Mouse (Mus musculus): Measurements from ENCODE around the gene Gm26897. TPM values are rescaled to one million over a fixed set of nuclear protein-coding genes. Genes with fewer than 3 reads are reported as not detected.

The Gm26897 gene
- polyA plus RNA-seq, 1 experiment from 2014 or later, result not detected

DNA sequence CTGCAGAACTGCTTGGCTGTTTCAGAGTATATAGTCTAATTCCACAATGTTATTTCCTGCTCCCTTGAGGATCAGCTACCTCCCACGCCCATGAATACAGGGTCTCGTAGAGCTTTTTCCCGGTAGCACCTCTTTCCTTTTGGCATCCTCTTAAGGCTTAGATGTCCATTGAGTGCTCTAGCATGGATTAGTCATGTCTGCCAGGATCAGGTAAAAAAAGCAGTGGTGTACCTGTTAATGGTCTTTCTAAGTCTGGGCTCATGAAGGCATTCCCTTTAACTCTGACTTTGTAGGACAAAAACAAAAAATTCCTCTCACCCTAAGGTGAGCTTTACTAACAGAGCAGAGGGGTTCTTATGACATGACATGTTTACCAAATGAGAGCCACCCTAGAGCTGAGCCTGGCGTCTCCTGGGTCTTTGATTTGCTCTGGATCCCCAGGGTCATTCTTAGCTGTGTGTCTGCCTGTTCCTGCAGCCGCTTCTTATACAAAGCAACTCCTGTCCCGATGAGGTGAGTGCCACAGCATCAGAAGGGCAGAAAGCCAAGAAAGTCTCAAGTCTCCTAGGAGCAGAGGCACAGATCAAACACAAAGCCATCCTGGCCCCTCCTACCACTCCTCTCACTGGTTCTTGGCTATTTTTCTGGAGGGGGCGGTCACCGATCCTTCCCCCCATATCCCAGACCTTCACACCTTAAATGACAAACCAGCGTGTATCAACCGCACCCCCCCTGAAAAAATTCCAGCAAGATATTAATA lies 27.2 kb downstream of the Gm26897 start:
- DNase-seq (ENCODE audit: low spot score), result peak; percentile 50
- 21% methylated on average over 10 of the region's 10 CpGs for WGBS
- Histone ChIP-seq H3K27me3 (ENCODE audit: insufficient read depth, poor library complexity, severe bottlenecking) (0 out of 2 replicates have a peak, but pooled peaks cover 4% of the 10 kb centered on the region), H3K4me1 (replicated peaks) (peaks cover 50% of the 10 kb centered on the region), H3K9me3 (peaks cover 6% of the 10 kb centered on the region; the same call in 1 of the 2 replicates), H3K4me3 (peak overlapping the region; percentile 50), H3K27ac (peak overlapping the region; percentile 93), H3K36me3 (peaks cover 15% of the 10 kb centered on the region; the same call in 1 of the 2 replicates)

DNA sequence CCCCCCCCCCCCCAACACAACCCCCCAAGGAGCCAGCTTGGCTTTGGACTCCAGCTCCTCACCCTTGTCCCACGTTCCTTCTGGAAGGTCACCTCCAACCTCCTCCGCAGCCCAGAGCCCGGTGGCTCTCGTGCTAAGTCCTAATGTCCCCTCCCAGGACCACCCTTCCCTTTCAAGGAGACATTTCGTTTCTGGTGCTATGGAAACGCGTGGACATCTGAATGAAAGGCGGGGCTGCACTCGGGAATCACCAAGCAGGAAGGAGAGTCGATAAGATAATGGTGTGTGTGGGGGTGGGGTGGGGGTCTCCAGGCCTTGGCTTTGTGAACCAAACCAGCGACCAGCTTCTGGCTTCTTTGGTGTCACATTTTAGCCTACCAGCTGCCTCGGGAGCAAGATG lies 27.9 kb downstream of the Gm26897 start:
- peaks cover 52% of the 10 kb centered on the region for H3K4me1 ChIP-seq (replicated peaks)
- H3K9me3 ChIP-seq, result peaks cover 5% of the 10 kb centered on the region; the same call in 1 of the 2 replicates
- peaks cover 4% of the 10 kb centered on the region; the same call in 1 of the 2 replicates for H3K27me3 ChIP-seq (ENCODE audit: insufficient read depth, poor library complexity, severe bottlenecking)
- DNase-seq (ENCODE audit: low spot score), result peak; percentile 87
- peak overlapping the region; percentile 93 for H3K27ac ChIP-seq
- peak overlapping the region; percentile 50 for H3K4me3 ChIP-seq
- WGBS, result under 1% methylated on average over 12 of the region's 12 CpGs
- peaks cover 15% of the 10 kb centered on the region; the same call in 1 of the 2 replicates for H3K36me3 ChIP-seq

DNA sequence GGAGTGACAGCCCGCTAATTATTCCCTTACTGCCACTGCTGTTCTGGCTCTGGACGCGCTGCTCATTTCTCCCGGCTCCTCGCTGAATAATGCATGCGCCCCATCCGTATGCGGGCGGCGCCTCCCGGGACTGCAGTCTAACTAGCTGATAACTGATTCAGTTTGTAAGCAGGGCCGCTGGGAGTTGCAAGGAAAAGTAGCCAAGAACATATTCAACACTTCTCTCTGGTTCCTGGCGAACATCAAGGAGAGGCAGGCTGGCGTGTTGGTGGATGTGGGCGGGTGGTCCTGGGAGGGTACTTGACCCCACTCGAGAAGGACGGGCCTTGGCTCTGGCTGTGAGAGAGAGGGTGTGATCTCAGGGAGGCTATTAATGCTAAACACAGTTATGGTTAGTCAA lies 28.4 kb downstream of the Gm26897 start:
- peaks cover 4% of the 10 kb centered on the region; the same call in 1 of the 2 replicates for H3K27me3 ChIP-seq (ENCODE audit: insufficient read depth, poor library complexity, severe bottlenecking)
- H3K9me3 ChIP-seq, result peaks cover under 1% of the 10 kb centered on the region; the same call in 1 of the 2 replicates
- WGBS, result 2% methylated on average over 17 of the region's 17 CpGs
- H3K27ac ChIP-seq, result peak overlapping the region; percentile 93
- H3K36me3 ChIP-seq, result peaks cover 15% of the 10 kb centered on the region; the same call in 1 of the 2 replicates
- H3K4me3 ChIP-seq, result peak overlapping the region; percentile 50
- DNase-seq (ENCODE audit: low spot score), result peak; percentile 88
- H3K4me1 ChIP-seq (replicated peaks), result peaks cover 55% of the 10 kb centered on the region

GRCm38 (mm10) chr5:111765671-111766290 lies 32.1 kb downstream of the Gm26897 start:
- WGBS, result 75% methylated on average over 15 of the region's 15 CpGs
- no peaks in the 10 kb centered on the region for H3K36me3 ChIP-seq
- H3K4me1 ChIP-seq (replicated peaks), result peaks cover 64% of the 10 kb centered on the region
- no peaks in the 10 kb centered on the region for H3K9me3 ChIP-seq
- H3K4me3 ChIP-seq, result no peak overlapping the region
- no peak for DNase-seq (ENCODE audit: low spot score)
- H3K27ac ChIP-seq, result no peak overlapping the region
- peaks cover 18% of the 10 kb centered on the region for H3K27me3 ChIP-seq (ENCODE audit: insufficient read depth, poor library complexity, severe bottlenecking)

DNA sequence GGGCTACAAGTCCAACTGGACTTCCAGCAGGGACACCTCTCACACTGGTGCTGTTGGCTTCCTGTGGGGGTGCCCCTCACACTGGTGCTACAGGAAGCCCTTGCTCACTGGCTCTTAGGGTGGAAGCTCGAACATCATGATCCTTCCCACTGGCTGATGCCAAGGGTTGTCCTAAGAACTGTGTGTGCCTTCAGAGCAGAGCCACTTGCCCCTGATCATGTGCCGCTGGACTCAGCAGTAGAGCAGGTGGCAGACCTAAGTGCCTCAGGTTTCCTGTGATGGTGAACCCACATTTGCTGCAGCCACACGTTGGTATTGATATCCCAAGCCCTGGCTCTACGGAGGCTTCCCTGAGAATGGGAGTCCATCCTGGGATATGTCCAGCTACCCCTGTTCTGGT lies 33.0 kb downstream of the Gm26897 start:
- Histone ChIP-seq H3K4me3 (no peak overlapping the region), H3K4me1 (replicated peaks) (peaks cover 62% of the 10 kb centered on the region), H3K36me3 (no peaks in the 10 kb centered on the region), H3K27me3 (ENCODE audit: insufficient read depth, poor library complexity, severe bottlenecking) (peaks cover 21% of the 10 kb centered on the region), H3K9me3 (no peaks in the 10 kb centered on the region), H3K27ac (peak overlapping the region; percentile 65)
- WGBS, result 86% methylated on average over 4 of the region's 4 CpGs
- DNase-seq (ENCODE audit: low spot score), result no peak

GRCm38 (mm10) chr5:111770266-111770665 lies 36.5 kb downstream of the Gm26897 start:
- H3K36me3 ChIP-seq, result no peaks in the 10 kb centered on the region
- peak overlapping the region; percentile 30 for H3K4me3 ChIP-seq
- H3K27me3 ChIP-seq (ENCODE audit: insufficient read depth, poor library complexity, severe bottlenecking), result peaks cover 23% of the 10 kb centered on the region
- H3K27ac ChIP-seq, result peak overlapping the region; percentile 88
- H3K4me1 ChIP-seq (replicated peaks), result peaks cover 69% of the 10 kb centered on the region
- H3K9me3 ChIP-seq, result no peaks in the 10 kb centered on the region
- 5% methylated on average over 15 of the region's 15 CpGs for WGBS
- DNase-seq (ENCODE audit: low spot score), result peak; percentile 86

DNA sequence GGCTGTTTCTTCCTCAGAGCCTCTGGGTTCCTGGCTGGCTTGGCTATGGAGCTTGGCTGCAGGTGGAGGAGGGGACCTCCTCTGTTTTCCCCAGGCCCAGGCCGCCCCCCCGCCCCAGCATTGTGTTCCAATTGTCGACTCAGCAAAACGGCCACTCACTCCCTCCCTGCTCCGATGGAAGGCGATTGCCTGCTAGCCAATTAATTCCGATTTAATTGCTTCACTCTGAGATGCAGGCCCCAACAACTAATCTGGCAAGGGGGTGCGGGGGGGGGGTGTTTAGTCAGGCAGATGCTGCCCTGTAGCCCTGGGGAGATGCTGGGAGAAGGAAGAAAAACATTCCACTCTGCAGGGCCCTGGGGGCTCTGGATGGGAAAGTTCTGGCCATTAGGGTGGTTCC lies 38.4 kb downstream of the Gm26897 start:
- Histone ChIP-seq H3K27me3 (ENCODE audit: insufficient read depth, poor library complexity, severe bottlenecking) (peaks cover 23% of the 10 kb centered on the region; the same call in 1 of the 2 replicates), H3K36me3 (no peaks in the 10 kb centered on the region), H3K9me3 (no peaks in the 10 kb centered on the region), H3K27ac (peak overlapping the region; percentile 75), H3K4me3 (no peak overlapping the region), H3K4me1 (replicated peaks) (peaks cover 62% of the 10 kb centered on the region)
- peak; percentile 35 for DNase-seq (ENCODE audit: low spot score)
- WGBS, result 16% methylated on average over 8 of the region's 8 CpGs

DNA sequence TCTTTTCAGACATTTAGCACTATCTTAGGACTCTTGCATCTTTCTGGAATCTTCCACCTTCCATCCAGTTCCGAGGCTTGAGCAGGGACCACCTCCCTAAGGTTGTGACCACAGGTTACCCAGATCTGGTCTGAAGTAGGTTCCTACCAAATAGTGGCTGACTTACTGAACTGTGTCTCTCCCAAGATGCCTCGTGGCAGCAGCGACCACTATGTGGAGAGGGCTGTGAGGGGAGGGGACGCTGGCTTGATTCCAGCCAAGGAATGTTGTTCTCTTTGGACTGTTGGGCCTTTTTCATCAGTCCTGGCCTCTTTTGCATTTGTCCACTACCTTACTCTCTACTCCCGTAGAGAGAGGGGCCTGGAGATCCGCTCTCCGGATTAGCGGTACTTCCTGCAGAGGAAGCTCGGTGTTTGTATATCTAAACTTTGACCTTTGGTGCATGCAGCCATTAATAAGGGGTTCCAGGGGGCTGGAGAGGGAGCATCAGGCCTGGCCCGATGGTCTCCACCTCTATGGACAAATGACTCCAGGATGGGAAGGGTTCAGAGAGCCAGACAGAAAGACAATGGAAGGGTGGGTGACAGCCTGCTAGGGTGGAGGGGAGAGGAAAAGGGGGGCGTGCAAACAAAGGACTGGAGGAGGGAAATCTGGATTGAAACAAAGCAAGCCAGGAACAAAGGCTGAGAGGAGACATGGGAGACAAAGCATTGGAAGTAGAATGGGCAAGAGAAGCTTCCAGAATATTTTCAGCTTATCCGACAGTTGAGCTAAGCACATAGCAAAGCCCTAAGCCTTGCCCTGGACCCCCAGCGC lies 39.1 kb downstream of the Gm26897 start:
- Histone ChIP-seq H3K4me3 (no peak overlapping the region), H3K27ac (peak overlapping the region; percentile 75), H3K36me3 (no peaks in the 10 kb centered on the region), H3K9me3 (no peaks in the 10 kb centered on the region), H3K27me3 (ENCODE audit: insufficient read depth, poor library complexity, severe bottlenecking) (peaks cover 23% of the 10 kb centered on the region; the same call in 1 of the 2 replicates), H3K4me1 (replicated peaks) (peaks cover 56% of the 10 kb centered on the region)
- WGBS, result 25% methylated on average over 13 of the region's 13 CpGs
- DNase-seq (ENCODE audit: low spot score), result peak; percentile 38

- Histone ChIP-seq H3K4me3 (no peak overlapping the region), H3K4me1 (replicated peaks) (peaks cover 59% of the 10 kb centered on the region), H3K27me3 (ENCODE audit: insufficient read depth, poor library complexity, severe bottlenecking) (peaks cover 23% of the 10 kb centered on the region; the same call in 1 of the 2 replicates), H3K27ac (peak overlapping the region; percentile 75), H3K36me3 (no peaks in the 10 kb centered on the region), H3K9me3 (no peaks in the 10 kb centered on the region)
- DNase-seq (ENCODE audit: low spot score), result peak; percentile 35
- 60% methylated on average over 5 of the region's 5 CpGs for WGBS
Measured at GRCm38 (mm10) chr5:111773407-111773733, 39.6 kb downstream of the Gm26897 start.

DNA sequence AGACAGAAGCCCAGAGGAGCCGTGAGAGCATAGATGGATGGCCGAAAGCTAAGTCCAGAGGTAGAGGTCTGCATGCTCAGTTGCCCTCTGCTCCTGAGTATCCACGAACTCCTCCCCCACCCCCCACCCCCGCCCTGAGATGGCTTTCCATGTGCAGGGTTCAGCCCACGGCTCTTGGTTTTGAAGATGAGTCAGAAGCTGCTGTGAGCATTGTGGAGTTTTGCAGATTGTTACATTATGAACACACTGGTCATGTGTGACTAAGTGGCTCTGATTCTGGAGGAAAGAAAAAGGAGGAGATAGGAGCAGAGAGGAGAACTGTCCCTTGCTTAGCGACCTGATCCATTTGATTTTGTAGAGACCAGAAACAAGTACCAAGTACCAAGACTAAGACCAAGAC lies 42.5 kb downstream of the Gm26897 start:
- 86% methylated on average over 6 of the region's 6 CpGs for WGBS

DNA sequence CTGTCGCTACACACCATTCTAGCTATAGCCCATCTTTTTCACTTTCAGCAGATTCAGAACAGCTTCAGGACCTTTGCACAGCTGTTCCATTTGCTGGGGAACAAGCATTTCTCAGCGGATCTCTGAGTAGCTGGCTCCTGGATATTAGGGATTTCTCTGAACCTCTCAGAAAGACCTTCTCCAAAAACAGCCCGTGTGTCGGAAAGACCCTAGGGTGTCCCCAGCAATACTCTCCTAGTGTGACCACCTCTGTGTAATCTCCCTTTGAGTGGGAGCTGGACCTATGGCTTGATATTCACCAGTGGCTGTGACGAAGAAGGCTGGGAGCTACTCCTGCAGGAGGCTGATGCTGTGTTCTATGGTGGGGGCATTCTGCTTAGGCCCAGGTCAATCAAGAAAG lies 44.4 kb downstream of the Gm26897 start:
- Histone ChIP-seq H3K27me3 (ENCODE audit: insufficient read depth, poor library complexity, severe bottlenecking) (0 out of 2 replicates have a peak, but pooled peaks cover 6% of the 10 kb centered on the region), H3K4me1 (replicated peaks) (peaks cover 25% of the 10 kb centered on the region), H3K27ac (no peak overlapping the region), H3K4me3 (no peak overlapping the region), H3K9me3 (no peaks in the 10 kb centered on the region), H3K36me3 (no peaks in the 10 kb centered on the region)
- 76% methylated on average over 5 of the region's 5 CpGs for WGBS
- DNase-seq (ENCODE audit: low spot score), result no peak

More for the DNA sequence above, 42.5 kb downstream of the Gm26897 start:
- Histone ChIP-seq H3K27me3 (ENCODE audit: insufficient read depth, poor library complexity, severe bottlenecking) (0 out of 2 replicates have a peak, but pooled peaks cover 6% of the 10 kb centered on the region), H3K4me3 (no peak overlapping the region), H3K27ac (0 out of 2 replicates have a peak overlapping the region, but pooled peaks have one; percentile 23), H3K9me3 (no peaks in the 10 kb centered on the region), H3K36me3 (no peaks in the 10 kb centered on the region), H3K4me1 (replicated peaks) (peaks cover 42% of the 10 kb centered on the region)
- no peak for DNase-seq (ENCODE audit: low spot score)

DNA sequence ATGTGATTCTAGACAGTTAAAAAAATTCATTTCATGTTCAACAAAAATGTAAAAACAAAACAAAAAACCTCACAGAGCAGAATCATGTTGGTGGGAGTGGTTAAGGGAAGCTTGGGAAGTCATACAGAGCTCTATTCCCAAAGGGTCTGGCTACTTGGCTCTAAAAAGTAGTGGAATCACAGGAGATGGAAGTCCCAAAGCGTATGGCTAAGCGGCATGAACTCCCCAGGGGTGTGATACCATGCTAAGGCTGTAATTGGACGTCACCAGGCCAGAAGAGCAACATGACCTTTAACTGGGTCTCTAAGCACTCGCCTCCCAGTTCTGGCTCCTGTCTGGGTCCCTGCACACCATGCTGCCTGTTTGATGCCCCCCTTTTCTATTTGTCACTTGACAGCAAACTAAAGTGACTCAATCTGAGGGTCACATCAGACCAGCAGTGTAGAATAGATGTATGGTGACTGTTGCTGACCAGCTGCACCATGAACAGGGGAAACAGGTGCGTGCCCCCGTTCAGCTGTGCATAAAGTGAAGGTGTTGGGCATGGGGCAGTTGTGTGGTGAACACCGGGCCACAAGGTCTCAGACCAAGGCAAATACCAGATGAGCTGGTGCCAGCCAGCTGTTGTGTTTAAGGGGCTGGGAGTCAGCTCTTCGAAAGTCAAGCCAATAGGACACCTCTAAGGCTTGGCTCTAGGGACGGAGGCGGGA lies 46.2 kb downstream of the Gm26897 start:
- 83% methylated on average over 10 of the region's 10 CpGs for WGBS
- Histone ChIP-seq H3K36me3 (no peaks in the 10 kb centered on the region), H3K4me3 (no peak overlapping the region), H3K27ac (no peak overlapping the region), H3K9me3 (no peaks in the 10 kb centered on the region), H3K27me3 (ENCODE audit: insufficient read depth, poor library complexity, severe bottlenecking) (no peaks in the 10 kb centered on the region), H3K4me1 (replicated peaks) (0 out of 2 replicates have a peak, but pooled peaks cover 9% of the 10 kb centered on the region)
- no peak for DNase-seq (ENCODE audit: low spot score)
